Mouse (Mus musculus) monocyte, adult 2 months (primary cell): ENCODE results near the gene St6galnac6.

Experiments used
- DNase-seq, 2 experiments: peaks; one replicate each; pipeline ENCODE4 v3.0.0; 2022; ENCODE audit warnings: low spot score in 2 of 2, low read depth in 1 of 2

St6galnac6 gene

DNA sequence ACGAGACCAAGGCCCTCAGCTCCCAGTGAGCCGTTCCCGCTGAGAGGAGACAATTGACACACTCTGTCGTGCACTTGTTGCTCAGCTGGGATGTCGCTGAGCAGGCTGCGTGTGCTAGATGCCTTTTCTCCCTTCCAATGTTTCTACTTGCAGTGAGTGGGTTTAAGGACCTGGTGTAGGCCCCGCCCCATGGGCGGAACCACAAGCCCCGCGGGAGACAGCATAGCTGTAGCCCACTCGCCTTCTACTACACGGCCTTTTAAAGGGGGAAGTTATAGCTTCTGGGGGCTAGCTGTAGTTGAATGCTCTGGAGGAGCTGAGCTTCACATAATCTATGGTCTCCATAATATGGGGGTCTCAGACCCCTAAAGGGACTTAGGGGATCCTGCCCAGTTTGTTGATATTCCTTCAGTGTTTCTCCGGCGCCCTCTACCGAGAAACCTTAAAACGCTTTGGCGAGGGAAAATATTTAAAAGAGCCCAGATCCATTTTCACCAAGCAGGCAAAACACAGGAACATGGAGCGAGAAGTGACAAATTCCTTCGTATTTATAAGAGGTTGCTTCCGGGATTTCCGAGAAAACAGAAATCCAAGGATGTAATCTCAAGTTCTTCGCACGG is 11.2 kb downstream of the St6galnac6 start:
- DNase-seq = no peak

GRCm38 (mm10) chr2:32612274-32612673 is 12.8 kb downstream of the St6galnac6 start:
- no peak for DNase-seq

DNA sequence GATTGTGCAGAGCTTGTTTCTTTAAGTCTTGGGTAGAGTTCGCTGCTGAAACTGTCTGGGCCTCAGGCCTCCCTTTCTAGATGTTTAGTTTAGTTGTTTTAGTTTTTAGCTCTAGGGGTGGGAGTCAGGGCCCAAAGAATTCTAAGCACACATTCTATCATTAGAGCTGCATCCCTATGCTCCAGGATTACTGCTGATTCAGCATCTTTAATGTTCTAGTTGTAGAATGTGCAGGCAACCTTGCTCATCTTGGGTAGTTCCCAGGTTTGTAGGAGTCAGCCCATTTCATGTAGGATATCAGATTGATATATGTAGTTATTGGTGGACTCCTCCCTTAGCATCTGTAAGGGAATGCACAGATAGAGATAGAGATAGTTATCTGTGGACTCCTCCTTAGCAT is 17.6 kb downstream of the St6galnac6 start:
- no peak for DNase-seq

DNA sequence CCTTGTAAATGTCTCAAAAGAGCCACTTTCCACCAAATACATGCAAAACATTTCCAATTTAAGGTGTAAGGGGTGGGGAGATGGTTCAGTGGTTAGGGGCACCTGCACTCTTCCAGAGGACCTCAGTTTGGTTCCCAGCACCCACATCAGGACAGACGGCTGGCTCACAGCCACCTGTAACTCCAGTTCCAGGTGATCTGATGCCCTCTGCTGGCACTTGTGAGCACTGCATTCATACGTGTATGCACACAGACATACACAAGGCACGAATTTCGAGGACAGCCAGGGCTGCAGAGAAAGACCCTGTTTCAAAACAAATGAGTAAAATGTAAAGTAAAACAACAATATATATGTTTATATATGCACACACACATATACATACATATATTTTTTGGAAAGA is 18.1 kb downstream of the St6galnac6 start:
- DNase-seq = no peak

DNA sequence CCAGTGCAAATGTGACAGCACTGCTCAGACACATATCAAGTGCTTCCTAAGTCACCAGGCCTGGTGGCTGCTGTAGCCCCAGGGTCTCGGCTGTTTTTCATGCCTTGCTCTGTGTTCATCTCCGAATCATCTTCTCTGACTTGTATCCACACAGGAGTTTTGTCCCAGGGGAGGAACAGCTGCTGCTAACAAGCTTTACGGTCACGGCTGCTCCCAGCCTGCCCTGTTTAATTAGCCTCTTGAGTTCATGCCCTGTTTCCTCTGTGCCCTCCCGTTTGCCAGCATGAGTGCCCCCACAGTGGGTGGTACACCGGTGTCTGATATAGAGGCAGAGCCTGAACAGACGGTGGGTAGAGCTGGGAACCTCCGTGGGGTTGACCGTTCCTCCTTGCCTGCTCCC is 18.5 kb downstream of the St6galnac6 start:
- no peak for DNase-seq

- DNase-seq = no peak
Measured at GRCm38 (mm10) chr2:32620682-32621516, 21.4 kb downstream of the St6galnac6 start.

DNA sequence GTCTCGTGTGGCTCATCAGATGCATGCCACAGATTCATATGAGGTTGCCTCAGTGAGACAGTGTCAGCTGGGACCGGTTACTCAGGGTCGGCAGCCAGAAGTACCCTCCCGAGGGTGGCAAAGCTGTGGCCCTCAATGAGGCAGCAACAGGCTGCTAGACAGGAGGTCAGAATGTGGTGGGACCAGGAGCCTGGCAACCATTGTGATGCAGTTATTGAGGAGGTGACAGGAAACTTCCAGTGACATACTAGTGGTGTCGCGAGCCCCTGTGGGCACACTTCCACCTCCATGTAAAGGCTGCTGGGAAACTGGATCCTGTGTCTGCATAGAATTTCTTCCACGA is 22.0 kb downstream of the St6galnac6 start, which contains the start of gene Ak1:
TSS of gene Ak1 (plus strand) at position 242 of the 343 bp plus-strand sequence.
- no peak for DNase-seq

GRCm38 (mm10) chr2:32624111-32624748 is 24.7 kb downstream of the St6galnac6 start:
- DNase-seq = no peak

DNA sequence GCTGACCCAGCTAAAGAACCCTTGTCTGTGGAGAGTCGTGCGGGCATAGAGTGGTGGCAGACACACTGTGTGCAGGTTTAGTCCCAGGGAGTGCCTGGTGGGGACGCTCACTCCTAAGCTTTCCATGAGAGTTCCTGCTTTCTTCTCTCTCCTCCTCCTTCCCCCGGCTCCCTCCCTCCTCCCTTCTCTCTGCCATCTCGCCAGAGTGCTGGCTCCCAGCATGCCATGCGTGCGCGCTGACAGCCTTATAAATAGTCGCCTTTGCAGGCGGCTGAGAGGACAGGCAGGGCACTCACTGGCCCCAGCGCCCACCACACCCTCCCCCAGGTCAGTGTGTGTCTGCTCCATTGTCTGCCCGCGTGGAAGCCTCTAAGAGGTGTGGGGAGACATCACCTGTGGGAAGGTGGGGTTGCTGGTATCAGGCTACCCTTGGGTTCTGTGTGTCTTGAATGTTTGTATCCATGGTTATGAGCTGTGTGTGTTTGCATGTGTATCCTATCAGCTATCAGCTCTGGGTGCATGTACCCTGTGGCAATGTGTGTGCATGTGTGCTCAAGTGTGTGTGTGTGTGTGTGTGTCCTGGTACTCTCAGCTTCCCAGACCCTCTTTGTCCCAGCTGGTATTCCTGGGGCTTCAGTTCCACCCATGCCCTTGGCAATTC is 25.8 kb downstream of the St6galnac6 start:
- no peak for DNase-seq

- no peak for DNase-seq
Measured at GRCm38 (mm10) chr2:32625873-32626694, 26.6 kb downstream of the St6galnac6 start.

GRCm38 (mm10) chr2:32627266-32628043 is 27.9 kb downstream of the St6galnac6 start:
- DNase-seq = no peak

GRCm38 (mm10) chr2:32628044-32628550 is 28.6 kb downstream of the St6galnac6 start:
- no peak for DNase-seq

- no peak for DNase-seq
Measured at GRCm38 (mm10) chr2:32628729-32629128, 29.2 kb downstream of the St6galnac6 start.

GRCm38 (mm10) chr2:32629276-32629976 is 29.9 kb downstream of the St6galnac6 start:
- no peak for DNase-seq

GRCm38 (mm10) chr2:32630036-32630435 is 30.5 kb downstream of the St6galnac6 start:
- no peak for DNase-seq

DNA sequence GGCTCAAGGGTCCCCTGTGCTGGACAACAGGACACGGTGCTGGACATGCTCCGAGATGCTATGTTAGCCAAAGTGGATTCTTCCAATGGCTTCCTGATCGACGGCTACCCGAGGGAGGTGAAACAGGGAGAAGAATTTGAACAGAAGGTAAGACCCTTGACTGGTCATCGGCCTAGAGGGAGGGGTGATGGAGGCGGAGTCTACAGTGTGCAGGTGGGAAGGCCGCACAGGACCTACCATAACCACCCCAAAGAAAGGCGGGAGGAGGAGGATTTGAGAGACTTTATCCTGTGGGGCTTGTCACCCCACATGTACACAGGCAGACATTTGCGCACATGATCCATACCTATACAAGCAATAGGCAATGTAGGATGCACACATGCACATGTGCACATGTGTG is 31.5 kb downstream of the St6galnac6 start:
- no peak for DNase-seq

GRCm38 (mm10) chr2:32631737-32632394 is 32.4 kb downstream of the St6galnac6 start:
- peak; percentile 58 to 69 for DNase-seq

GRCm38 (mm10) chr2:32633660-32634059 is 34.2 kb downstream of the St6galnac6 start:
- DNase-seq = no peak
